Mouse (Mus musculus) megakaryocyte, embryonic 14.5 days (primary cell): Measurements from ENCODE around the gene Zbtb16. TPM values are rescaled to one million over a fixed set of nuclear protein-coding genes. Genes with fewer than 3 reads are reported as not detected.

Experiments used
- H3K27me3 ChIP-seq: replicated peaks from 2 replicates; pipeline ENCODE3; 2012; ENCODE audit warnings: inconsistent platforms
- H3K36me3 ChIP-seq: replicated peaks from 2 replicates; pipeline ENCODE3; 2012; ENCODE audit warnings: low read length, inconsistent platforms, mixed read lengths
- H3K4me1 ChIP-seq: 2 replicates; pipeline ENCODE4 v1.6.1; 2012; ENCODE audit warnings: inconsistent platforms
- H3K4me3 ChIP-seq: replicated peaks from 2 replicates; pipeline ENCODE3; 2012; ENCODE audit warnings: moderate library complexity, mild to moderate bottlenecking, inconsistent platforms
- H3K9me3 ChIP-seq: 2 replicates; pipeline ENCODE4 v1.6.1; 2012; ENCODE audit warnings: inconsistent platforms
- FLI1 ChIP-seq: IDR thresholded peaks from 2 replicates; pipeline ENCODE4 v1.6.1; 2012; ENCODE audit warnings: low read length, inconsistent platforms, mixed read lengths
- GATA1 ChIP-seq: IDR thresholded peaks from 3 replicates; pipeline ENCODE4 v1.6.1; 2012; ENCODE audit warnings: mixed read lengths, low read length, inconsistent platforms, borderline replicate concordance
- polyA plus RNA-seq: library from polyadenylated mRNA; stranded (reverse); fragments of >175 nt; gene quantifications from 2 replicates; pipeline ENCODE4 v1.2.3, GENCODE M21; 2012; ENCODE audit warnings: low replicate concordance; ENCODE audit not compliant: insufficient read depth

Zbtb16 gene
- 1.00 and 1.8 TPM in 2 replicates for polyA plus RNA-seq

- peaks cover 28% of the 10 kb centered on the region for H3K36me3 ChIP-seq
- peaks cover 34% of the 10 kb centered on the region for H3K27me3 ChIP-seq
- H3K4me3 ChIP-seq = peak within 1 kb of the TSS; percentile 98
- H3K4me1 ChIP-seq = peaks cover 58% of the 10 kb centered on the region
- no peak for TF ChIP-seq FLI1
- no peak for TF ChIP-seq GATA1
- H3K9me3 ChIP-seq = no peaks in the 10 kb centered on the region
Observed at GRCm38 (mm10) chr9:48835631-48836565, at the start of gene Zbtb16. Gene Zbtb16, minus strand, starts transcription at chr9:48836222.

DNA sequence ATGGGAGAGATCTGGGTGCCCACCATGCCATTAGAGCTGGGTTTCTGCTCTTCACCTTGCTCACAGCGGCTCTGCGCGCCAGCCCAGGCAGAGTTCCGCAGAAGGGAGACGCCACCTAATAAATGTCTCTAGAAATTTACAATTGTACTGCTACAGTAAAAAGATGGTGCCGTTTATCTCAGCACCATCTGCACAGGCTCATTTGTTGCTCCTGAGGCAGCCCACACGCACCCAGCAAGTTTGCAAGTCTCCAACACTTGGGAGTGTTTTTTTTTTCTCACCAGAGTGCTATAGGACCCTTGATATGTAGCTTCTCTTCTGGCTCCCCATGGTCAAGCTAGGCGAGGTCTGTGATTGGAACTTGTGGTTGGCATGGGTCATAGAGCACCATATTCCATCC lies 36.9 kb upstream of the Zbtb16 start:
- H3K9me3 ChIP-seq = no peaks in the 10 kb centered on the region
- no peaks in the 10 kb centered on the region for H3K36me3 ChIP-seq
- H3K4me3 ChIP-seq = no peak overlapping the region
- peaks cover 29% of the 10 kb centered on the region for H3K27me3 ChIP-seq
- TF ChIP-seq FLI1 = no peak
- TF ChIP-seq GATA1 = no peak
- H3K4me1 ChIP-seq = no peaks in the 10 kb centered on the region

- no peak overlapping the region for H3K4me3 ChIP-seq
- H3K4me1 ChIP-seq = peaks cover 5% of the 10 kb centered on the region; the same call in 1 of the 2 replicates
- H3K36me3 ChIP-seq = no peaks in the 10 kb centered on the region
- peaks cover 64% of the 10 kb centered on the region for H3K27me3 ChIP-seq
- TF ChIP-seq FLI1 (no peak), GATA1 (no peak)
- H3K9me3 ChIP-seq = no peaks in the 10 kb centered on the region
Observed at GRCm38 (mm10) chr9:48866523-48867121, 30.6 kb upstream of the Zbtb16 start.

DNA sequence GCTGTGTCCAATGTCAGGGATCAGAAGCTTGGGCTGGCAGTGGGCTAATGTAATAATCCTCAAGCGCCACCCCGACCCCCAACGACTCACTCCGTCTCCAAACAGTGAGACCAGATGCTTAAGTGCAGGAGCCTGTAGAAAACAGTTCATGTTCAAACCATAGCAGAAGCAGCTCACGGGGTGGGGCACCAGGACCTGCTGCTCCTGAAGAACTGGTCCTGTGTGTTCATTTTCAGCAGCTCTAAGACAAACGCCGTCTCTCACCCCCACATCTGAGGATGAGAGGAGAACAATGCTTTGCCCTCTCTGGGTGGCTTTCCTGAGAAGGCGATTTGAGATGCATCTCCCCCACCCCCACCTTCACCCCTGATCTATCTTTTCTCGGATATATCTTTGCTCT lies 29.2 kb upstream of the Zbtb16 start:
- Histone ChIP-seq H3K4me3 (no peak overlapping the region), H3K9me3 (no peaks in the 10 kb centered on the region), H3K4me1 (peaks cover 9% of the 10 kb centered on the region), H3K36me3 (no peaks in the 10 kb centered on the region), H3K27me3 (peaks cover 62% of the 10 kb centered on the region)
- TF ChIP-seq FLI1 (no peak), GATA1 (no peak)

- TF ChIP-seq FLI1 (no peak), GATA1 (no peak)
- Histone ChIP-seq H3K27me3 (peaks cover 41% of the 10 kb centered on the region), H3K9me3 (no peaks in the 10 kb centered on the region), H3K4me1 (peaks cover 9% of the 10 kb centered on the region), H3K4me3 (no peak overlapping the region), H3K36me3 (no peaks in the 10 kb centered on the region)
Observed at GRCm38 (mm10) chr9:48861481-48861880, 25.5 kb upstream of the Zbtb16 start.

DNA sequence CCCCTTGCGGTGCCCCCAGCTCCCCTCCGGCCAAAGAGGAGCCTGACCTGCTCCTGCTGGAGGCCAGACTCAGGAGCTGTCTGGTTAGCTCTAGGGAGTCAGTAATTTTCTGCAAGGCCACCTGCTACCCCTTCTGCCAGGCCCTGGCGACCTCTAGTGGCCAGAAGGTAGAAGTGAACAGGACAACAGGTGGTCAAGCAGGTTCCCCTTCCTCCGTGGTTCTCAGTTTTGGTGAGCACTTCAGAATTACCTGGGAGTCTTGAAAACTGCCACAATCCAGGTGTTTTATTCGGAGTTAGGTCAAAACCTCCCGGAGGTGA lies 24.5 kb upstream of the Zbtb16 start:
- peaks cover 9% of the 10 kb centered on the region for H3K4me1 ChIP-seq
- peaks cover 33% of the 10 kb centered on the region for H3K27me3 ChIP-seq
- H3K9me3 ChIP-seq = peaks cover 5% of the 10 kb centered on the region; the same call in 1 of the 2 replicates
- H3K36me3 ChIP-seq = no peaks in the 10 kb centered on the region
- TF ChIP-seq FLI1 = no peak
- TF ChIP-seq GATA1 = no peak
- no peak overlapping the region for H3K4me3 ChIP-seq

DNA sequence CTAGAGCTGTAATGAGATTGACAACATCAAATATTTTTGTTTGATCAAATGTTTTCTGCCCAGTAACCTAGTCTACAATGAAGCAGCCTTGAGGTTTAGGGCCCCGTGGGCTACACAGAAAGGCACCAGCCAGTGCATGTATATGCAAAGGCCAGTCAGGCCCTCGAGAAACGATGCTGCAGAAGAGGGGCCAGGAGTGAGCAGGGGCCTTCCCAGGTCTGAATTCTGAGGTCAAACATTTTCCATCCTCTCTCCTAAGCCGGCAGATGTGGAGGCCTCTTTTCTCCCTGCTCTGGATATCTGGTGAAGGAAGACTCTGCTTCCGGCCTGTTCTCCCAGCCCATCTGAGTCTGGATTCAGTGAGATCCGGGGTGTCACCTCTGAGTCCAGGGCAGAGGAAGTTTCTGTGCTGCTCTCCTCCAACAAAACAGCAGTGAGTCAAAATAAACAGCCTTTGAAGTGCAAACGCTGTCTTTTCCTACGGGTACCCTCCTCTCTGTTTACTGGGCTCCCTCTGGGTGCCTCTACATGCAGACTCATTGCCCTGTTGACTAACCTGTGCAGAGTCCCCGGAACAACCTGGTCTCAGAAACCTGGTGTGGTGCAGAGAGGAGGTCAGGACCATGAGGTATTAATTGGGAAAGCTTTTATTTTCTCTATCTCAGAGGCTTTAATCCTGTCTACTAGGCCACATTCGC lies 24.0 kb upstream of the Zbtb16 start:
- peaks cover 5% of the 10 kb centered on the region; the same call in 1 of the 2 replicates for H3K9me3 ChIP-seq
- H3K4me1 ChIP-seq = peaks cover 9% of the 10 kb centered on the region
- TF ChIP-seq FLI1 = no peak
- no peak for TF ChIP-seq GATA1
- no peak overlapping the region for H3K4me3 ChIP-seq
- H3K36me3 ChIP-seq = no peaks in the 10 kb centered on the region
- H3K27me3 ChIP-seq = peaks cover 28% of the 10 kb centered on the region

DNA sequence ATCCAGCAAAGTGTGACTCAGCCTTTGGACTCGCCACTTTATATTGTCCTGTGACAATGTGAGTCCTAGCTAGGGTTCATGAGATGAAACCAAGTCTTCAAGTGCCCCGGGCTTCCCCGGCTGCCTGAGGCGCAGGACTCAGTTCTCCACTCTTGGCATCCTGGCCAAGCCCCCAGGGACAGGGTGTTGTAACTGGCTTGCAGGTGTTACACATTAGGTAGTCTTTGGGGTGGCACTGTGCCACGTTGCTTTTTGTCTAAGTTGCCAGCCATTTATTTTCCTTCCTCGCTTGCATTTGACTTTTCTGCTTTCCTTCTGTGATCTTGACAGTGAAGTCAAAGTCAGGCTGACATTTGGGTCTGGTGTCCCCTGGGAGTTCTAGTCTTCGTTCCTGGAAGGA lies 21.9 kb upstream of the Zbtb16 start:
- Histone ChIP-seq H3K9me3 (peaks cover 5% of the 10 kb centered on the region; the same call in 1 of the 2 replicates), H3K4me3 (no peak overlapping the region), H3K27me3 (peaks cover 16% of the 10 kb centered on the region), H3K36me3 (no peaks in the 10 kb centered on the region), H3K4me1 (peaks cover 16% of the 10 kb centered on the region)
- TF ChIP-seq GATA1 = no peak
- no peak for TF ChIP-seq FLI1

GRCm38 (mm10) chr9:48856240-48856639 lies 20.2 kb upstream of the Zbtb16 start:
- TF ChIP-seq GATA1 (no peak), FLI1 (no peak)
- peaks cover 5% of the 10 kb centered on the region; the same call in 1 of the 2 replicates for H3K9me3 ChIP-seq
- H3K4me1 ChIP-seq = peaks cover 11% of the 10 kb centered on the region
- peaks cover under 1% of the 10 kb centered on the region for H3K27me3 ChIP-seq
- no peaks in the 10 kb centered on the region for H3K36me3 ChIP-seq
- H3K4me3 ChIP-seq = no peak overlapping the region

DNA sequence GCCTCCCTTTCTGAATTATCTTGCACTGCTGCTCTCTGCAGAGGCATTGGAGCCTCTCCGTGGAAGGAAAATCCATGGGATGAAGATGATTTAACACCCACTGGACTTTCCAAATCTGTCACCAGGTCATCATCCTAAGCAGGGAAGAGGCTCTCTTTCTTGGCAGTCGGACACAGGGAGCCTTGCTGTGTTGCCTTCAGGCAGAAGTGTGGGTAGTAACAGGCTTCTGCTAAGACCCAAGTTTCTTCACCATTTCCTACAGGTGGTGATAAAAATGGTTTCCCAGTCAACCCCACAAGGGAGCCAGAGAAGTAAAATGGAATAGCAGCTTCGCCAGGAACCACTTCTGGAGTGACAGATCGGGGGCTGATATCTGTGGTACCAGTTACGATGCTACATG lies 13.5 kb upstream of the Zbtb16 start:
- Histone ChIP-seq H3K4me3 (no peak overlapping the region), H3K36me3 (no peaks in the 10 kb centered on the region), H3K4me1 (peaks cover 5% of the 10 kb centered on the region), H3K27me3 (peaks cover 3% of the 10 kb centered on the region), H3K9me3 (peaks cover 4% of the 10 kb centered on the region)
- TF ChIP-seq FLI1 (no peak), GATA1 (no peak)
